Mouse (Mus musculus) ES-Bruce4 (cell line): ENCODE measurements at regions not wholly inside any gene's neighbourhood (a gene's known extent, or its start where the extent isn't known, plus 50 kb on each side); places are given as distances from the start of the nearest gene placed in this dataset.
A peak's percentile ranks its signal among the peaks of the same experiment; 100 is the strongest.

Experiments
- H3K27ac ChIP-seq: 2 replicates; pipeline ENCODE4 v1.5.1; 2012; ENCODE audit warnings: low read length, inconsistent platforms; ENCODE audit not compliant: insufficient read depth
- H3K27me3 ChIP-seq: 2 replicates; pipeline ENCODE4 v1.6.1; 2012; ENCODE audit warnings: mild to moderate bottlenecking, low read length, inconsistent platforms; ENCODE audit not compliant: control insufficient read depth, poor library complexity, insufficient read depth, severe bottlenecking
- H3K36me3 ChIP-seq: 2 replicates; pipeline ENCODE4 v1.6.1; 2012; ENCODE audit warnings: inconsistent platforms, mild to moderate bottlenecking, low read length, moderate library complexity; ENCODE audit not compliant: control insufficient read depth, poor library complexity, insufficient read depth, severe bottlenecking
- H3K4me1 ChIP-seq: one replicate; pipeline ENCODE4 v1.8.1; 2011; ENCODE audit warnings: low read length; ENCODE audit not compliant: control insufficient read depth, insufficient read depth
- H3K4me3 ChIP-seq: 2 replicates; pipeline ENCODE4 v1.5.1; 2011; ENCODE audit warnings: low read depth, mild to moderate bottlenecking, low read length
- H3K9ac ChIP-seq: 2 replicates; pipeline ENCODE4 v1.6.1; 2012; ENCODE audit warnings: low read depth, mild to moderate bottlenecking, inconsistent platforms; ENCODE audit not compliant: poor library complexity, severe bottlenecking
- H3K9me3 ChIP-seq: replicated peaks from 2 replicates; pipeline ENCODE4 v1.6.1; 2012; ENCODE audit warnings: mild to moderate bottlenecking, low read length, inconsistent platforms; ENCODE audit not compliant: control insufficient read depth, poor library complexity, insufficient read depth, severe bottlenecking
- CTCF ChIP-seq: IDR thresholded peaks from one replicate; pipeline ENCODE4 v1.8.1; 2011; ENCODE audit warnings: low read depth, low read length
- EP300 ChIP-seq: IDR thresholded peaks from 2 replicates; pipeline ENCODE4 v1.6.1; 2011; ENCODE audit warnings: low read depth, low read length; ENCODE audit not compliant: insufficient read depth
- POLR2A ChIP-seq: IDR thresholded peaks from one replicate; pipeline ENCODE4 v1.8.1; 2011; ENCODE audit warnings: low read length; ENCODE audit not compliant: insufficient read depth

DNA sequence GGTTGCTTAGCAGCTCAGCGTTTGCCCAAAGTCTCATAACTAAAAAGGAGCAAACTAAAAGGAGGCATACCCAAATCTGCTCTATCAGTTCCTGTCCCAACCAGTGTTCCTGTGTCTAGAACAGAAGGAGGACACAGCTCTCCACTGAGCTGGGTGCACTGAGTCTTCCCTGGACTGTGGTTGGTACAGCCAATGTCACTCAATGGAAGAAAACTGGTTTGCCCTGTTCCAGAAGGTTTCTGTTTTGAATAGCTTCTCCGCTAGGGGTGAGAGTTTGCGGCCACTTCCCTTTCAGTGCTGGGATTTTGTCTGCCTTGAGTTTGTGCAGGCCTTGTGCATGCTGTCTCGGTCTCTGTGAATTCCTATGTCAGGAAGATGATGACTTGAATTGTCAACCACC lies 194.6 kb upstream of the Map3k7 start:
- Histone ChIP-seq H3K4me3 (no peak overlapping the region), H3K27me3 (no peaks in the 10 kb centered on the region), H3K9me3 (no peaks in the 10 kb centered on the region), H3K9ac (no peak overlapping the region), H3K4me1 (no peaks in the 10 kb centered on the region), H3K36me3 (no peaks in the 10 kb centered on the region), H3K27ac (no peak overlapping the region)
- TF ChIP-seq POLR2A: no peak
- TF ChIP-seq EP300: no peak
- no peak for TF ChIP-seq CTCF

DNA sequence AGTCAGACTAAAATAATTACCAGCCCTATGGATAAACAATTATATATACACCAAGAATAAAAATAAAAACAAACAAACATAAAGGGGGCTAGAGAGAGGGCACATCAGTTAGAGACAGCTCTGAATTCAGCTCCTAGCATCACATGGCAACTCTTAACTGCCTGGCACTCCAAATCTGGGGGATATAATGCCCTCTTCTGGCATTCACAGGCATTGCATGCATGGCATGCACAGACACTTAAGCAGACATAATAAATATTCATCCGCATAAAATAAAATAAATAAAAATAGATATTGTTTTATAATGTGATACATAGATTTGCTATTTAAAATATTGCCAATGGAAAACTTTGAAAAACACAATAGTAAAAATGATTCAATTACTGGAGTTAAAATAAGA lies 177.6 kb upstream of the Map3k7 start:
- no peak overlapping the region for H3K27ac ChIP-seq
- H3K4me3 ChIP-seq: no peak overlapping the region
- no peak overlapping the region for H3K9ac ChIP-seq
- no peaks in the 10 kb centered on the region for H3K9me3 ChIP-seq
- no peak for TF ChIP-seq POLR2A
- TF ChIP-seq CTCF: peak; percentile 9
- TF ChIP-seq EP300: no peak
- H3K36me3 ChIP-seq: no peaks in the 10 kb centered on the region
- no peaks in the 10 kb centered on the region for H3K4me1 ChIP-seq
- no peaks in the 10 kb centered on the region; the same call in 1 of the 2 replicates for H3K27me3 ChIP-seq

- no peak for TF ChIP-seq POLR2A
- no peak for TF ChIP-seq EP300
- no peak for TF ChIP-seq CTCF
- no peaks in the 10 kb centered on the region for H3K4me1 ChIP-seq
- H3K4me3 ChIP-seq: no peak overlapping the region
- no peaks in the 10 kb centered on the region for H3K27me3 ChIP-seq
- H3K36me3 ChIP-seq: no peaks in the 10 kb centered on the region
- no peak overlapping the region for H3K9ac ChIP-seq
- H3K27ac ChIP-seq: no peak overlapping the region
- no peaks in the 10 kb centered on the region for H3K9me3 ChIP-seq
Observed at GRCm38 (mm10) chr4:31817574-31818240, 146.2 kb upstream of the Map3k7 start.

DNA sequence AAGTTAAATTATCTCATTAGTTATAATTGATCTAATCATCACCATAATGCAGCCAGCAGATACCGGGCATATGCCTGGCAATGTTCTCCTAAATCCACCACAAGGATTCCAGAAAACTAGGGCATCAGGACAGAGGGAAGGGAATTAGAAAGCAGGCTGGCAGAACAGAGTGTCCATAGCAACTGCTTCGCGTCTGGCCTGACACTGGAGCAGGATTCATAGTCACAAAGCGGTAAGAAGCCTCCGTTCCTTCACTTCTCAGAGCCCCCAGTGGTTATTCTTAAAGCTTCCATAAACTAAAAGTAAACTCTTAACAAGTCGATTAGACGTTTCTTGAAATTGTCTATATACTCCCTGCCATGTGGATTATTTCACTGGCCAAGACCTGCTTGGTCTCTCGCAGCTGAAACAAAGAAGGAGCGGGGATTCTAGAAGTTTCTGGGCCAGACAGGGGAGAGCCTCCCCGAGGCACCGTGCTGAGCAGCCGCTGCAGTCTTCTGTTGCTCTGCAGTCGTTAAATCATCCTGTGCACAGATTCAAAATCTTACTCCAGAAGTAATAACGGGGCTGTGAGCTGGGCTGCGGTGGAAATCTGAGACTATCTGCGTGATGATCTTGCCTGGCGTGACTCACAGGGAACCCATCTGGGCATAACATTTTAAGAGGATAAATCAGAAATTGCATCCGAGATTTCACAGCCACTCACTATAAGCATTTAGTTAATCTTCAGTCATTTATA lies 144.2 kb upstream of the Map3k7 start:
- Histone ChIP-seq H3K9ac (no peak overlapping the region), H3K36me3 (no peaks in the 10 kb centered on the region), H3K4me1 (no peaks in the 10 kb centered on the region), H3K27me3 (no peaks in the 10 kb centered on the region), H3K9me3 (no peaks in the 10 kb centered on the region), H3K4me3 (no peak overlapping the region), H3K27ac (no peak overlapping the region)
- no peak for TF ChIP-seq CTCF
- no peak for TF ChIP-seq POLR2A
- TF ChIP-seq EP300: no peak

DNA sequence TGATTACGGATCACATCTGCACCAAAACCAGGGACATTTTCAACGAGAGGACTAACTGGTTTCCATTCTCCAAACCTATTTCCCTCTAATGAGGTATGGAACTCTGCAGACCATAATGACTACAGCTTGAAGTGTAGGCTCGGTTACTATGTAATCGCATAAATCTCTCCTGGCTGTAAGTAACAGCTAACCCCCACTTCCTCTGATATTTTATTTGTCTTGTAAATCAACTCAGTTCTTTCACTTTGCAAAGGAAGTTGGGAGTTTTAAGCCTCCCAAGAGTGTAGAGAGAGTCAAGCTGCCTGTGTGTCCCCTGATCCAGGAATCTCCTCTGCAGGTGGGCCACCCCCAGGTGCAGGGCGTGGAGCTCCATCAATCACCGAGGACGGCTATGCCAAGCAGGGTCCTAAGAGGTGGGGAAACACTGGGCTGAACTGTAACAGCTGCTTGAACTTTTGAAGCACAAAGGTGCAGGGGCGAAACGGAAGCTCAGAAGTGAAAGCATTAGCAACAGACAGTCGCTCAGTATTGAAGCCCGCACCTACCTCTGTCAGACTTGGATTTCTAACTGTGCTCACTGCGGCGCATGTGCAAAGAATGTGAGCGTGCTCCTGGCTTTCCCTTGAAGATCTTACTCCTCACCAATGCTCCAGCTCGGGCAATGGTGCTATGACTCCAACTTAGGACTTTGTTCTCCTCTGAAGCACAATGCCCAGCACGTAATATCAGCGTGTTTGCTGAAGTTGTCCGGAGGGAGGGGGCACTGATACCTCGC lies 140.1 kb upstream of the Map3k7 start:
- Histone ChIP-seq H3K27ac (no peak overlapping the region), H3K9me3 (no peaks in the 10 kb centered on the region), H3K36me3 (no peaks in the 10 kb centered on the region), H3K27me3 (no peaks in the 10 kb centered on the region), H3K4me1 (peaks cover 2% of the 10 kb centered on the region), H3K9ac (no peak overlapping the region), H3K4me3 (no peak overlapping the region)
- no peak for TF ChIP-seq CTCF
- no peak for TF ChIP-seq POLR2A
- no peak for TF ChIP-seq EP300

DNA sequence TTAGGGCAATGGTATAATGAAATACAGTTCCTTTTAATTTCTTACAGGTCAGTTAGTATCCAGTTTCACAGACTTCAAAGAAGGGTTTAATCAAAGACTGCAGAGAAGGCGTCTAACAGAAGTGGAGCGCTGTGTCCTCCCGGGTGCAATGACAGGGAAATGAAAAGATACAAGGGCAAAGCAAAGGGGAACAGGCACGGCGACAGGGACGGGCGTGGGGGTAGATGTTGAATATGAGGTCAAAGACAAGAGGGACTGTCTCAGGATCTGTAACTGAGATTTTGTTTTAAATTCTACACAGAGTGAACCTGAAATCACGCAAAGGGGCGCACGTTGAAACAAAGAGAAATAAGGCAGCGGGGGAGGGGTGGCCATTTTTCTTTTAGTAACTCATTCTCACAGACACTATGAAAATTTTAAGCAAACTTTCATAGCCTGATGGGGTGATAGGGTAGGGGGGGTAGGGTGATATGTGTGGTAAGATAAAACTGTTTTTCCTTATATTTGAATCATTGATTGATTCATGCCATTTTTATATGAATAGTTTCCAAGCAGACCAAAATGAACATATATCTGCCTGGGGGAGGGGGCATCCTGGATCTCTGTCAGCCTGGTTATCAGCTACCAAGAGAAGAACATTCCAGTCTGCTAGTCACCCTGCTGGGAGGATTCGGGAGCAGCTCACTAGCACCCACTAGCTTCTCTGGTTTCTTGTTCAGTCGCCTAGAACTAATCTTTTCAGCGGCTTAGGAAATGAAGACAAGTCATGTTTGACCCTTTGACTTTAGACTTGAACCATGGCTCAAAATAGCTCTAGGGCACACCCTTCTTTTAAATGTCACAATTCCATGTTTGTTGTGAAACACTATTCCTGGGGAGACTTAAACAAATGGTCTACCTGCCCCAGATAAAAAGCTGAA lies 139.1 kb upstream of the Map3k7 start:
- H3K27ac ChIP-seq: no peak overlapping the region
- H3K9ac ChIP-seq: no peak overlapping the region
- no peaks in the 10 kb centered on the region for H3K9me3 ChIP-seq

More for the DNA sequence above, 139.1 kb upstream of the Map3k7 start:
- Histone ChIP-seq H3K4me3 (no peak overlapping the region), H3K27me3 (no peaks in the 10 kb centered on the region), H3K36me3 (no peaks in the 10 kb centered on the region), H3K4me1 (peaks cover 2% of the 10 kb centered on the region)
- TF ChIP-seq CTCF: no peak
- TF ChIP-seq POLR2A: no peak
- no peak for TF ChIP-seq EP300
